Mouse (Mus musculus) cerebral cortex, adult 2 months (tissue): Measurements from ENCODE around the gene Myocd.

ENCODE experiments used
- WGBS: fragments of 180-500 bp; shearing (Covaris S2); methylation state at CpG from one replicate; pipeline ENCODE4 v1.1.7; 2018; 5-methylcytosine and 5-hydroxymethylcytosine counted together

The Myocd gene

GRCm38 (mm10) chr11:65269851-65270473, at the start of gene Myocd:
Gene Myocd (minus strand): TSS chr11:65269989.
- WGBS, result 2% methylated on average over 37 of the region's 37 CpGs

DNA sequence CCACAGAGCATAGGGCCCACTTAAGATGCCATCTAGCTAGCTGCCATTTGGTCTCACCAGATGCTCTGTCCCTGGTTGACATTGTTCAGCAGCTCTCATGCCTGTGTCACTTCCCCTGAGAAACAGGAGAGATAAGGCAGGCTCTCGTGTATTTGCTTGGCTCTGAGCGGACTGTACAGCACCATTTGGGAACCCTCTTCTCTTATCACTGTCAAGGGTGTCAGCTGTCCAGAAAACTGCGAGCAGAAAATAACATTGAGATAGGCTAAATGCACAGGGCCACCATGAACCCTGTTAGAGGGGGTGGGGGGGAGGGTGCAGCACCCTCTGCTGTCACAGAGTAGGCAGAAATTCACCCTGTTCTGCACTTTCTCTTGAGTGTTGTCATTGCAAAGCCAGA, 34.0 kb upstream of the Myocd start:
- WGBS, result 76% methylated on average over 3 of the region's 3 CpGs

- 85% methylated on average over 10 of the region's 10 CpGs for WGBS
Measured at GRCm38 (mm10) chr11:65294128-65294833, 24.5 kb upstream of the Myocd start.

DNA sequence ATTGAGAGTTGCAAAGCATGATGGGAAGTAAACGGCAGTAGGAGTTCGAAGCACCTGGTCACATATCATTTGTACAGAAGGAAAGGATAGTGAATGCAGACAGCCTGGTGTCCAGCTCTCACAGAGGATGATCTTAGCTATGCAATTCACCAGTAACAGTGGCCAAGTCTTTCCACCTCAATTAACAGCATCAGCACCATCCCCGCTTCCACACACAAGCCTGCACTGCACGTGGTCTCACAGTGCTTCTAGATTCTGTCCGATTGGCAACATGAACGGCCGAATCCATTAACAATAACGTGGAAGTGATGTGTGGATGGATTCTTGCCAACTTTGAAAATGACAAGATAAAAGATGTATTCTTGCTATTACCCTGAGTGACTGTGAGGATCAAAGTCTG, 17.9 kb upstream of the Myocd start:
- 73% methylated on average over 8 of the region's 8 CpGs for WGBS

DNA sequence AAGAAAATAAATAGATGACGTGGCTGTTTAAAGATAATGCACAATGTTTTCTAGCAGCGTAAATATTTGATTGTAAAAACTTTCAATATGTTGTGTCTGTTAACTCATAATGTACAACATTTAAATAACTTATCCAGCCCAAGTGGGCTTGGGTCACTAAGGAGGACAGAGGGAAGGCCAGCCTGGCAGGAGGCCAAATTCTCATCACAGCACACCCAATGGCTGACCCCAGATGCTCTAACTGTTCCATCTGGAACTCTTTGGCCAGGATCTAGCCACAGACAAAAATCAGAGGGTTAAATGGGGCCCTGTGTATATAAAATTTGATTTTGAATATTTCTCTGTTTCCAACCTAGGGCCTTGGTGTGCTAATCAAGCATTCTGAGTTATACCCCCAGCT, 16.4 kb upstream of the Myocd start:
- WGBS, result 90% methylated on average over 2 of the region's 2 CpGs

GRCm38 (mm10) chr11:65275441-65275840, 5.7 kb upstream of the Myocd start:
- WGBS, result 83% methylated on average over 6 of the region's 6 CpGs

GRCm38 (mm10) chr11:65271000-65271399, 1.2 kb upstream of the Myocd start:
- WGBS, result 44% methylated on average over 4 of the region's 4 CpGs

DNA sequence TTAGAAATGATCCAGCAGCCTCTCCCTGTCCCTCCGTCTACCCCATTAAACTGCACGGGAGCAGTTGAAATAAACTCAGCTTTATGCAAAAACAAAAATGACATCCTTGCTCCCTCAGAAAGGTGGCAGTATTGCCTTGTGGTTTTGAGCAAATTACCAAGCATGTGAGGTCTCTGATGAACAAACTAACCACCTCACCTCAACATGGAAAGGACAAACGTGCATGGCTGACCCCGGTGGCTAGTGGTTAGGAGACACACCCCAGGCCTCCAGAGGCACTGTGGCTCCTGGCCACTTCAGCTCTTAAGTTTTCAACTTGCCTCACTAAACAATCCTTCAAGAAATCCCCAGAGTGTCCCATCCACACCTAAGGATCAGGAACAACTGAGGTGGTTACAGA, 1.5 kb downstream of the Myocd start:
- 47% methylated on average over 4 of the region's 4 CpGs for WGBS

DNA sequence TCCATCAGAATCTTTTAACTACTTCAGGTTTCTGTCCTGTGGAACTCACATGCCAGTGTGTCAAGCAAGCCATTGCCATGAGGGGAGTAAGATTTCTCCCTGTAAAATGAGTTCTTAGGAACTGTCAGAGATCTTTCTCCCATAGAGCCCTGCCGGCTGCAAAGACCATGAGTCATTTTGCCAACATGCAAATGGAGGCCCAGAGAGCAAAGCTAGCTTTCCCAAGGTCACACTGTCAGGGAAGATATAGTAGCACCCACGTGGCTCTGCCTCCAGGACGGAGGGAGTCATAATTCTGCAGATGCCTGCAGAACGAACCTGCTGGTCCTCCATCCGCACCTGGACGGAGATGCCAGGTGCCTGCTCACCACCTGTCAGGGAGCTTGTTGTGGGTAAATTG, 6.3 kb downstream of the Myocd start:
- WGBS, result 78% methylated on average over 6 of the region's 6 CpGs

- 92% methylated on average over 4 of the region's 4 CpGs for WGBS
Measured at GRCm38 (mm10) chr11:65258997-65259396, 10.8 kb downstream of the Myocd start.

GRCm38 (mm10) chr11:65256143-65256542, 13.6 kb downstream of the Myocd start:
- WGBS, result 49% methylated on average over 11 of the region's 11 CpGs

- WGBS, result 51% methylated on average over 6 of the region's 6 CpGs
Measured at GRCm38 (mm10) chr11:65255564-65255963, 14.2 kb downstream of the Myocd start.

- WGBS, result 62% methylated on average over 4 of the region's 4 CpGs
Measured at GRCm38 (mm10) chr11:65250366-65250765, 19.4 kb downstream of the Myocd start.

DNA sequence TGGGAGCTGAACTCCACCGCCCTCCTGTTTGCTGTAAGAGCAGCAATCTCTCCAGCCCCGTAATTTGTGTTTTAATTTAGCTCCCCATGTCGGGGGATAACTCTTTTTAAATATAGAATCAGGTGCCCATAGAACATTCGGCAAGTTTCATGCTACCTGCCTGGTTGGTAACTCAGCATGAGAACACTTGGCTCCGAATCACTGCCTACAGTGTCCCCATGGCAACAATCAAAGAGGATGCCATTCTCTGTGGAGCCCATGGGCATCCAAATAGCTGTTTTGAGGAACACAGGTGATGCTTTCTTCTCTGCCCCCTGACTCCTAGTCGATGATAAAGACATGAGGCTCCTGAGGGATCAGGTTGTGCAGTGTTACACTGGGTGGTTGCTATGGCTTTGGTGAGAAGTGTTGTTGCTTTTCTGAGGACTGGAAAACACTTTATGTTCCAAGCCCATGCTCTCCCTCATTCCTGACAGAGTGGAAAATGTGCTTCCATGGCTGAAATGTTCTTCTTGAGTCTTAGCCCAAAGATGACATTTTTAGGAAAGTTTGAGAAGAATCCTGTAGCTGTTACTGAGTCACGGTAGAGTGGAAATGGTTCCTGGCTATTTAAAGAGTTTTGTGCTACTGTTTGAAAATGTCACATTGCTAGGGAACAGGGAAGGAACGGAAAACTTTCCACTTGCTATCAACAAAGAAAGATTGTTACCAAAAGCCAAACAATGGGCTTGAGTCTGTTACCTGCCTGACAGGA, 23.3 kb downstream of the Myocd start:
- 49% methylated on average over 8 of the region's 8 CpGs for WGBS

DNA sequence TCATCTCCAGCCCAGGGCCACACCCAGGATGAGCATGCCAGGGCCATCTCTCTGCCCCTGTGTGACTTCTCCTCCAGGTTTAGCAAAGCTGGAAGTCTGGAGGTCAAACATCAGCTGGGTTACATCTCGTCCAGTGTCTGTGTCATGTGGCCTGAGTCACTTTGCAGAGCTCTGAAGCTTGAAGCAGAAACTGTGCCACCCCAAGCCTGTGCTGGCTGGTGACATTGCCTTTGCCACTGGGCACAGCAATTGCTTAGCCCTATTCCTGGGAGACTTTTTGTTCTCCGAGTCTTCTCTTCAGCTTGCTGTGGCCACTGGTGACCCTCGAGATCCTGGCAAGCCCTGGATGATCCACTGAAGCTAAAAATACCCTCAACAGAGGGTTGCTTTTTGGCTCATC, 26.2 kb downstream of the Myocd start:
- 67% methylated on average over 3 of the region's 3 CpGs for WGBS

DNA sequence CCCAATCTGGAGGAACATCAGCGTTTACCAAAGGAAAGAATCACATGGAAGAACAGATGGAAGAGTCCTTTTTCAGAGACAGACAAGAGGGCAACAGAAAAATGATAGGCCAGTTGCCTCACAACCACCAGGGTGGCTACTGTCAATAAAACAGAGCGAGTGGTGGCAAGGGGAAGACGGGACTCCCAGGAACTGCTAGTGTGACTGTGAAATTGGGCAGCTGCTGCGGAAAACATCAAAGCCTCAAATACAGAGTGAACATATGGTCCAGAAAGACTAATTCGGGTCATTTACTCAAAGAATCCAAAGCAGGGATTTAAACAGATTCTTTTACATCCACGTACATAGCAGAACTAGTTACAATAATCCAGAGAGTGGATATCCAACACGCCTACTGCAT, 29.3 kb downstream of the Myocd start:
- WGBS, result 64% methylated on average over 7 of the region's 7 CpGs

GRCm38 (mm10) chr11:65237896-65238295, 31.9 kb downstream of the Myocd start:
- WGBS, result 84% methylated on average over 3 of the region's 3 CpGs

DNA sequence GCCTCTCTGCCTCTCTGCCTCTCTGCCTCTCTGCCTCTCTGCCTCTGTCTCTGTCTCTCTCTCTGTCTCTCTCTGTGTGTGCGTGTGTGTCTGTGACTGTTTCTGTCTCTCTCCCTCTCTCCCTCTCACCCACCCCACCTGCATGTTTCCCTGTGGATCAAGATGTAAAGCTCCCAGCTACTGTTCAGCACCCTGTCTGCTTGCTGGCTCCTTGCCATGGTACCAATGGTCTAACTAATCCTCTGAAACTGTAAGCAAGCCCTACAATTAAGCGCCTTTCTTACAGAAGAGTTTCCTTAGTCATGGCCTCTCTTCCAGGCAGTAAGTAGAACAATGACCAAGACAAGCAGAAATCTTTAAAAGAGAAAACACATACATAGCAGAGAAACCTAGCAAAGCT, 32.9 kb downstream of the Myocd start:
- 77% methylated on average over 2 of the region's 2 CpGs for WGBS

GRCm38 (mm10) chr11:65235374-65235773, 34.4 kb downstream of the Myocd start:
- 41% methylated on average over 2 of the region's 2 CpGs for WGBS

GRCm38 (mm10) chr11:65231771-65232170, 38.0 kb downstream of the Myocd start:
- 72% methylated on average over 4 of the region's 4 CpGs for WGBS

DNA sequence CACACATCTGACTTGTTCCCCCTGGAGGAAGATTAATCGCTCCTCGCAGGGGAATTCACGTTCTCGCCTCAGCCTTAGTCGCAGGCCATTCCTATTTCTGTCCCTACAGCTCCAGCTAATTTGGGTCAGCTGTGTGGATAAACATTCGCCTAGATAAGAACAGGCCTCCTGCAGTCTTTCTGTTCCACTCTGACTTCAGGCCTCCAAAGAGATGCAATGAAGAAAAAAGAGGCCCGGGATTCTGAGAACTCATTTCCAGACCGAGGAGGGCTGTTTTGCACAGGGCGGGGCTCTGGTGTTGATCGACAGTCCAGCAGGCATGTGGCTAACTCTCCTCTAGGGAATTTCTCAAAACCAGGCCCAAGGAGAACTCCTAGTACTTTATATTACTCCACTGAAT, 43.0 kb downstream of the Myocd start:
- 64% methylated on average over 10 of the region's 10 CpGs for WGBS

- 53% methylated on average over 9 of the region's 9 CpGs for WGBS
Measured at GRCm38 (mm10) chr11:65214954-65215629, 54.7 kb downstream of the Myocd start.
